Mouse (Mus musculus): ENCODE data around the gene Fmn2. TPM values are rescaled to one million over a fixed set of nuclear protein-coding genes. Genes with fewer than 3 reads are reported as not detected.

The Fmn2 gene
- total RNA-seq, 2 experiments from 2014 or later = 0.11 to 0.43 TPM

- intact Hi-C loops (cut with DNase I) = no loop called here
- DNase-seq = no peak
Measured at GRCm38 (mm10) chr1:174656554-174656953, 154.9 kb downstream of the Fmn2 start.

- DNase-seq = no peak
- intact Hi-C loops (cut with DNase I) = no loop called here
Measured at GRCm38 (mm10) chr1:174659459-174660223, 158.0 kb downstream of the Fmn2 start.

DNA sequence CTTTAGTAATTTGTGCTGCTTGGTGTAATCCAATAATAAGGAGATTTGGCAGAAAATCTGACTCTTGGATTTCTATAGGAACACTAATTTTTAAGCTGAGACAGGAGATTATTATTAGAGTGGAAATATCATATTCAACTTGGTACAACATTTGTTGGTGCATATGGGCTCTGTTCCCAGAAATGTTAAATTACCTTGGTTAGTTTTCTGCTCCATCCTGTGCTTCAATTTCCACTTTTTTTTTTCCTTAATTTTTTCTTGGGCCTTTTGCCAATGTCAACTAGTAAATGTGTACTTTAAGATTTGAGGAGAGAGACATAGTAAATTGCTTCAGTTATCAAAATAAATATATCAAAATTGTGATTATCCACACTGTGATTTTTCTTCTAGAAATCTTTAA is 163.5 kb downstream of the Fmn2 start:
- intact Hi-C loops (cut with DNase I) = no loop called here
- no peak for DNase-seq

DNA sequence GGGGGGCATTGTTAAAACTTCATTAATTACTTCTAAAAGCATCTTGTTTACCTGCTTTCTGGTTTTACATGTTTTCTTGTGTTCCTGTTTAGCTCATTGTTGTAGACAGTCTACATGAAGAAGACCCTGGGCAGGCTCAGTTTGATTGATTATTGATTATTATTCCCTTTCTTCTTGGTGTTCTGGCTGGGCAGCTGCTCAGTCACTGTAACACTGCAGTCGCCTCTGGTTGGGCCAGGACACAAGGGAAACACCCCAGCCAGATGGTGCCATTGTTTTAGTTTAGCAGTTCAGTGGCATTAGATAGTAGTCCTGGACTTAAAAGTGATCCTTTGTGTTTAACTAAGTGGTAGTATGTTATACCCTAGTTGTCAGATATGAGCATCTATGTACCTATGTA is 167.5 kb downstream of the Fmn2 start:
- intact Hi-C loops (cut with DNase I) = no loop called here
- no peak for DNase-seq

GRCm38 (mm10) chr1:174670846-174671245 is 169.2 kb downstream of the Fmn2 start:
- DNase-seq = no peak

DNA sequence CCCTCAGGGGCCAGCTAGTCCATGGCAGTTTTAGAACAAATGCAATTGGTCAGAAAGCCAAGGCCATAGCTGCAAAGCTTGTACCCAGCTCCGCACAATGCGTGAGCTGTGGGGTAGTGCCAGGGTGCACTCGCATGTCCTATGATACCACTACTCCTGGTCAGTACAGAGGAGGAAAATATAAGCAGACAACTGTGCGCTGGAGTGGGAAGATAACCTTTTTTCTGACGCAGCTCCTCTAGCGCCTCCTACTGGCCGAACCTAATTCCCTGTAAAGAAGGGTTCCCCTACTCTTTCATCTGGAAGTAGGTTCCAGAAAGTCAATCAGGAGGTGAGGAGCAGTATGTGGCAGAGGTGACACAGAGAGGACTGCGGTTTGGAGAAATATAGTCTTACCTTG is 173.0 kb downstream of the Fmn2 start:
- no peak for DNase-seq
- intact Hi-C loops (cut with DNase I) = no loop called here

More at GRCm38 (mm10) chr1:174670846-174671245, 169.2 kb downstream of the Fmn2 start:
- intact Hi-C loops (cut with DNase I) = no loop called here

DNA sequence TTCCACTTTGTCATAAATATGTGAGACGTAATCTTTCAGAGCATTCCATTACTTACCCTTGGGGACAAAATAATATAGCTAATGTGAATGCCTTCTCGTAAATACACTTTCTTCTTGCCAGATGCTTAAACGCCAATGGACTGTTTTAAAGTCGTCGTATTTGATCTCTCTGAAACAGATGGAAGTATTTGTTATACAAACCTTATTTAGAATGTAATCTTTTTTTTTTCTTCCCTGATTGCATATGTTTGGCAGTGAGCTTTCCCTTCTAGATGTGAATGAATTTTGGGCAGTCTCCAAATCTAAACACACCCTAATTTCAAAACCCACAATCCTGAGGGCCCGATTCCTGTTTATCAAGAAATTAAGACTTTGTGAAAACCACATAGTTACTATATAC is 173.7 kb downstream of the Fmn2 start:
- intact Hi-C loops (cut with DNase I) = no loop called here
- no peak for DNase-seq

GRCm38 (mm10) chr1:174676187-174676586 is 174.6 kb downstream of the Fmn2 start:
- intact Hi-C loops (cut with DNase I) = no loop called here
- DNase-seq = no peak

GRCm38 (mm10) chr1:174677211-174677610 is 175.6 kb downstream of the Fmn2 start:
- intact Hi-C loops (cut with DNase I) = no loop called here
- no peak for DNase-seq

- no peak for DNase-seq
- intact Hi-C loops (cut with DNase I) = no loop called here
Measured at GRCm38 (mm10) chr1:174689301-174689700, 187.7 kb downstream of the Fmn2 start.

DNA sequence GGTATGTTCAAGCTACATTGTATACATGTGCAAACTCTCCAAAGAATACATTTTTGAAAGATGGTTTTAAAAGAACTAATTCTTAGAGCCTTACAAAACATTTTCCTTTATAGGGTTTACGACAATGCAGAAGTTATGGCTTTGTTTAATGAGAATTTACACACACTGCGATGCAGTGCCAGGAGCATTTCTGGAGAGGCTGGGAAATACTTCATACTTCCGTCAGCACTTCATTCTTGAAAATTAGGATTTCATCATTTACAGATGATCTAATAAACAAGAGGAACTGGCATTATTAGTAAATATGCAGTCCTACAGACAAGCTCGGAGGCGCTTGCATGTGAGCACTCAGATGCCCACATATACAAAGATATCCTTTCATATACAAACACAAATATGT is 199.2 kb downstream of the Fmn2 start:
- DNase-seq = no peak
- intact Hi-C loops (cut with DNase I) = no loop called here

- intact Hi-C loops (cut with DNase I) = no loop called here
Measured at GRCm38 (mm10) chr1:174701835-174702234, 200.2 kb downstream of the Fmn2 start.

GRCm38 (mm10) chr1:174703909-174704308 is 202.3 kb downstream of the Fmn2 start:
- DNase-seq = no peak
- intact Hi-C loops (cut with DNase I) = no loop called here

More at GRCm38 (mm10) chr1:174701835-174702234, 200.2 kb downstream of the Fmn2 start:
- no peak for DNase-seq

- intact Hi-C loops (cut with DNase I) = no loop called here
- no peak for DNase-seq
Measured at GRCm38 (mm10) chr1:174719729-174720458, 218.3 kb downstream of the Fmn2 start.

DNA sequence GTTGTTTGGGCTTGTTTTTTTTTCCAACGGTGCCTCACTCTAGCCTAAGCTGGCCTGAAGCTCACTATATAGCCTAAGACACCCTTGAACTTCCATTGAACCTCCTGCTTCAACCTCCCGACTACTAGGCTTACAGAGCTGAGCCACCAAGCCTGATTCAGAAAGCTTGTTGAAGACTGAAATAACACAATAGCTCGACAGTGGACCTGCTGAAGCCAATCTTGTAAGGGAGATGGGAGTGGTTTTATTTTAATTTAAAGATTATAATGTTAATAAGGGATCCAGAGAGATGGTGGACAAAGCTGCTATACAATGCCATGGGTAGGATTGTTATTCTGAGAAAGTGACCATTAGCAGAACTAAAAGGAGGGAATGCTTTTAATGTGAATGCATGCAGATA is 227.1 kb downstream of the Fmn2 start:
- intact Hi-C loops (cut with DNase I) = no loop called here
- DNase-seq = no peak

DNA sequence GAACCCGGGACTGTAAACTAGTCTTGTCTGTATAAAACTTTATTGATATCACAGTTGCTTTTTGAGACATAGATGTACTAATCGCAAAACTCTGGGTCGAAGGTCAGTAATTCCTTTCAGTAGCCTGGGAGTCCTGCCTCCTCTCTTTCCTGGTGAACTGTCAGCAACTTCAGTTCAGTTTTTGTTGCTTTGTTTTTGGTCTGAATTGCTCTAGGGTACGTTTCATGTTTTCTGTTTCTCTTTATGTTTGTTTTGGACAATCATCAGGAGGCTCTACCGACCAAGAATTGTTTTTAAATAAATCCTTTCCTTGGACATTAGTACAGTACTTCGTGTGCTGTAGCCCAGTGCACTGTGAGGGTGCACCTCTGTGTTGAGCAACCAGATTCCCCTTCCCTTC is 231.1 kb downstream of the Fmn2 start:
- intact Hi-C loops (cut with DNase I) = no loop called here
- DNase-seq = no peak

- intact Hi-C loops (cut with DNase I) = no loop called here
- no peak for DNase-seq
Measured at GRCm38 (mm10) chr1:174738958-174739357, 237.3 kb downstream of the Fmn2 start.

GRCm38 (mm10) chr1:174742667-174743066 is 241.0 kb downstream of the Fmn2 start:
- DNase-seq = no peak
- intact Hi-C loops (cut with DNase I) = no loop called here

GRCm38 (mm10) chr1:174748520-174748919 is 246.9 kb downstream of the Fmn2 start:
- DNase-seq = no peak
- intact Hi-C loops (cut with DNase I) = no loop called here

DNA sequence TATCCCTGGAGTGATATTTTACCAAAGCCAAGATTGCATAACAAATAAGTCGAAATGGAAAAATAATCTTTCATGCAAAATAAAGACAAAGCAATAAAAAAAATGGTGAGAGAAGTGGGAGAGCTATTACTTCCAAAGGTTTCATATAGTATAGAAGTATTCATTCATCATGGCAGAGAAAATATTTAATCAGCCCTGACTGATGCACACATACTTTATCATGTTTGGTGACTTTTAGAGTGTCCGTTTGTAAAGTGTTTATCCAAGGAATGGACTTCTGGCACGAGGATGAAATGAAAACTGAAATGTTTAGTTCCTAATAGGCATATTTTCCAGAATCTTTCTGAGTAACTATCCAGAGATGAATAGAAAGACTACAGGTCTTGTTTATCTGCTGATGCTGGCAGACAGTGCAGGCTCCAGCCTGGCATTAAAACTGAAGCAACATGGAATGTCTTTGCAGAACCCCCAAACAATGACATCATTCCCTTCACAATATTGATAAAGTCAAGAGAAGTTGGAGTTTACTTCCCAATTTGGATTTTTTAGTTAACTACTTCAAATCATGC is 249.4 kb downstream of the Fmn2 start:
- intact Hi-C loops (cut with DNase I) = no loop called here
- DNase-seq = no peak

GRCm38 (mm10) chr1:174759354-174759753 is 257.7 kb downstream of the Fmn2 start:
- intact Hi-C loops (cut with DNase I) = no loop called here
- DNase-seq = no peak

DNA sequence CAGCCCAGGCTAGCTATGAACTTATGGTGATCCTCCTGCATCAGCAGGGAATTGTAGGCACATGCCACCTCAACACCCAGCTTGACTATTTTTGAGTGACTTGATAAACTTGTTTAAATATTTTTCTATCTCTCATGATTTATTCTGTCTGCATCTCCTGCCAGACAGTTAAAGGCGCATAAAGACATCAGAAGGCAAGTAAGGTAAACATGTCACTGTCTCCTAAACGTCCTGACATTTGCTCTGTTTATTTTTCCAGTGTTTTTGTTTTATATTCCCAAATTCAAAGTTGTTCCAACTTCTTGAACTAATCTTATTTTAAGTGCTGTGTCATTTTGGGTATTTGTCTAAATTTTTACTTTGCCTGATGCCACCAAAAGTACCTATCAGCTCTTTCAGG is 264.1 kb downstream of the Fmn2 start:
- no peak for DNase-seq
- intact Hi-C loops (cut with DNase I) = no loop called here

Measured in heart, postnatal 36 days (tissue).